Mouse (Mus musculus): ENCODE results near the gene Ccdc114.

- TF ChIP-seq CTCF (IDR thresholded peaks at IDR 0.05; ENCODE audit: low read depth, low read length) (no peak), GATA1 (IDR thresholded peaks at IDR 0.05; ENCODE audit: borderline replicate concordance, low read length) (no peak), TAL1 (conservative IDR thresholded peaks at IDR 0.05; ENCODE audit: low read depth, low read length) (no peak), POLR2AphosphoS5 (IDR thresholded peaks at IDR 0.05; ENCODE audit: insufficient replicate concordance, low read depth, low read length) (no peak), GATA2 (IDR thresholded peaks at IDR 0.05; ENCODE audit: borderline replicate concordance, low read depth, low read length) (no peak)
Observed at GRCm38 (mm10) chr7:45914067-45914466, 9.8 kb upstream of the Ccdc114 start.

Data from G1E (cell line).